Mouse (Mus musculus) liver, postnatal 0 days (tissue): ENCODE results near the gene Csta1.

Experiments
- CTCF ChIP-seq: sonication (generic); IDR thresholded peaks from 2 replicates; pipeline ENCODE4 v1.5.1; 2016; ENCODE audit warnings: antibody characterized with exemption, low read depth
- EP300 ChIP-seq: IDR thresholded peaks from 2 replicates; pipeline ENCODE4 v1.6.1; 2016; ENCODE audit warnings: antibody characterized with exemption, low read depth, mild to moderate bottlenecking

DNA sequence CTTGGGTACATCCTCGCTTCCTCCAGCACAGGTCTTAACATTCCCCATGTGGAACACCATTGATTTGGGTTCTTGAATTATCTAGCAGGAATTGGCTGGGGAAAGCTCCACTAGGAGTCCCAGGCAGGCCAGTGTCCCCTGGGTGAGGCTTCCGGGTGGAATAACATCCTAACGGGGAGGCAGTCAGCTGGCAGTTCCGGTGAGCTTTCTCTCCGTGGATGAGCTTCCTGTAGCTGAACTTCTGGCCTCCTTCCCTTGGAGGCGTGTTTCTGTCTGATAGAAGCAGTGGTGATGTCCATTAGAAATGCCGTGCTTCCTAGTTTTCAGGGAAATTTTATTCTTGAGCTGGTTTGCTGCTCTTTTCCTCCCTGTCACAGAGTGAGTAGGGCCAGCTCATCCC lies 42.0 kb downstream of the Csta1 start:
- TF ChIP-seq CTCF (no peak), EP300 (no peak)
